Mouse (Mus musculus): ENCODE results near the gene Fscn2. TPM values are rescaled to one million over a fixed set of nuclear protein-coding genes. Genes with fewer than 3 reads are reported as not detected.

The Fscn2 gene
- total RNA-seq (2021): not detected
- long read RNA-seq, experiment 1: 0 reads
- long read RNA-seq, experiment 2: 0 reads

- no peak for DNase-seq (ENCODE audit: low spot score in 2 of 2)
Observed at GRCm38 (mm10) chr11:120361295-120361694, at the start of gene Fscn2. Fscn2 (plus strand) TSS chr11:120361534.

DNA sequence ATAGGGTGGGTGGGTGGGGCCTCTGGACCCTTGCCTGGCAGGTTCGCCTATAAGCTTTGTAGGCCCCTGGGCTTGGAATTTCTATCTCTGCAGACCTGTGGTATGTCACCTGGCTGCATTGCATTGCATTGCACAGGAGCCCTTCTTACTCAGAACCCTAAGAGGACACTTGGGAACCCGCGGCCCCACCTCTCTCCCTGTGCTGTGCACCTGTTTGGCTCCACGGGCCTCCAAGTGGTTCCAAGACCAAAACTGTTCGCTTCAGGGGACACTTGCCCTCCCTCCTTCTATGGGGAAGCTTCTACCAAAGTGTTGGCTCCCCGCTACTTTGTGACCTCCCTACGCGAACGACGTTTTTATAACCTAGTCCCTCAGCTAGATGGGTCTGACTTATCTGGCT lies 49.8 kb upstream of the Fscn2 start:
- no peak for DNase-seq (ENCODE audit: low spot score in 2 of 2)

GRCm38 (mm10) chr11:120312069-120312468 lies 49.3 kb upstream of the Fscn2 start:
- no peak for DNase-seq (ENCODE audit: low spot score in 2 of 2)

- no peak for DNase-seq (ENCODE audit: low spot score in 2 of 2)
Observed at GRCm38 (mm10) chr11:120313906-120314685, 47.2 kb upstream of the Fscn2 start.

GRCm38 (mm10) chr11:120314721-120315415 lies 46.5 kb upstream of the Fscn2 start:
- DNase-seq (ENCODE audit: low spot score in 2 of 2): no peak

DNA sequence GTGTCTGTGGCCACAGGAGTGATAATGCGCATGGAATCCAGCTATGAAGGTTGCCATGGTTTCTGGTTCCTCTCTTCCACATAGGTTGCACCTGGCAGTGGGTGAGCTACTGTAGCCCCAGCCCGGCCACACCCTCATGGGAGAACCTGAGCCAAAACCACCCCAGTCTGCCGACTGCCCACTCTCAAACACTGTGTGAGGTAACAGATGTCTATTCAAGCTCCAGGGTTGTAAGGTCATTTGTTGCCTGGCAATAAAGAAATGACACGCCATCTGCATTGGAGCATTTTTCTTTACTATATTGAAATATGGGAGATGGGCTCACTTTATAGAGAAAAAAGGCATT lies 45.9 kb upstream of the Fscn2 start:
- peak in 1 of 2 experiments; percentile 51 for DNase-seq (ENCODE audit: low spot score in 2 of 2)

DNA sequence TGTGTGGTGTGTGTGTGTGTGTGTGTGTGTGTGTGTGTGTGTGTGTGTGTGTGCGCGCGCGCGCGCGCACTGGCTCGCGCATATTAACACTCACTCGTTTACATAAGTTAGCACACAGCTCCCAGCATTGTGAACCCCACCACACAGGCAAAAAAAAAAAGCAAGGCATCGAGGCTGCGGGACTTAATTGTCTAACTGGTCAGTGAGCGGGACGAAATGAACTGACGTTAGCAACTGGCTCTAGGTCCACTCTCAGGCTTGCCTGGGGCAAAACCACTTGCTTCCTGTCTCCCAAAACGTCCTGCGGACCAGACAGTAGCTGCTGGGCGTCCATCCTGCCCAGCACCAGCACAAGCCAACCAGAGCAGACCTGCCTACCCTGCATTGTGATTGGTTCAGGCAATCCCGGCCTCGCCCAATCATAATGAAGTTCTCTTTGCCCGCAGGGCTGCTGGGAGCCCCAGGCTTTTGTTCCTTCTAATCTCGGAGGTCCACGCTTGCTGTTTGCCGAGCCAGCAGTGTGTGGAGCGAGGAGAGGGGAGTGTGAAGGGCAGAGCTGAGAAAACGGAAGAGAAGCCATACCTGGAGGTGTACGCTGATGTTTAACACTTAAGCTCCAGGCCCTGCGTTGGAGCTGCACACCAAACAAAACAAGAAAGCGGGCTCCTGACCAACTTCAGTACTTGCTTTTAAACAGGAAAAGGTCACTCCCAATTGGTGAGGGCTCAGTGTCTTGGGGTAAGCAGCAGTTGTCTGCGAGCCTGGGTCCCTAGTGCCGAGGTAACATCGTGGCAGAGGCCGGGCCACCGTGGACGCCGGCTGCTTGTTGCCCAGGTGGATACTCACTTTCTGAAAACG lies 45.3 kb upstream of the Fscn2 start:
- peak; percentile 87 to 92 for DNase-seq (ENCODE audit: low spot score in 2 of 2)

DNA sequence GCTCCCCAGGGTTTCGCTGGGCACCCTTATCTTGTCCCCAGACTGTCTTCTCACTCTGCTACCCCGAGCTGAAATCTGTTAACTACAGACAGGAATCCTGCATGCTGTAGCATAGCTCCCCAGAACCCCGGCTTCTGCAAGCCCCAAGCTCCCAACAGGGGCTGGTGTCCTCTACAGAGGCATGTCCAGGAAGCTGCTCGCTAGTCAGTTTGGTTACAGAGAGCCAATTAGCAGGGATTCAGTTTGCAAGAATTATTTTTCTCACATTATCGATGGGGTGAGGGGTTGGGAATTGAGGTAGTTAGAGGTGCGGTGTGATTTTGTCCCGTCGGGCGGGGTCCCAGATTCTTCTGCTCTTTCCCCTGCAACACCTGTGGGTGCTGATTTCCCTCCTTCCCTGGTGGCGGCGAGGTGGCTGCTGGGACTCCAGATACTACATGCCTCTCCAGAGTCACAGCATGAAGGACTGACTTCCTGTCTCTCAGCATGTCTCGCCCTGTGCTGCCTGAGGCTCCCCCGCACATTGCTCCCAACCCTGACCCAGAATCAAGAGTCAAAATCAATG lies 44.6 kb upstream of the Fscn2 start:
- no peak for DNase-seq (ENCODE audit: low spot score in 2 of 2)

DNA sequence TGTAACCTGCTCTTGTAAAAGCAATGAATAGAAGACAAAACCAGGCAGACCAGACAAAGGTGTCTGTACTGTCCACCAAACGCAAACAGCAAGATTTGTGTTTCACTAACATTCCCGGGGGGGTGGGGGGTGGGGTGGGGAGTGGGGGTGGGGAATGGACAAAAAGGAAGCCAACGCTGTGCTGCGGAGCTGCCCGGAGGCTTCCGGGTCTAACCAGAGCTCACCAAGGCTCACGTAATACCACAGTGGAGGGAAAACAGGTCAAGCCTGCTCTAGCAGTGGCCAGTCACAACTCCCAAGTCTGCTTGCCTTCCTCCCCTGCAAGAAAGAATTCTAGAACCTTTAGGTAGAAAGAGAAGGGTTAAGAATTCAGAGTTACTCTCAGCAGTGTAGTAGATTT lies 43.9 kb upstream of the Fscn2 start:
- DNase-seq (ENCODE audit: low spot score in 2 of 2): no peak

GRCm38 (mm10) chr11:120319310-120319709 lies 42.0 kb upstream of the Fscn2 start:
- DNase-seq (ENCODE audit: low spot score in 2 of 2): no peak

GRCm38 (mm10) chr11:120320156-120320555 lies 41.2 kb upstream of the Fscn2 start:
- DNase-seq (ENCODE audit: low spot score in 2 of 2): no peak

DNA sequence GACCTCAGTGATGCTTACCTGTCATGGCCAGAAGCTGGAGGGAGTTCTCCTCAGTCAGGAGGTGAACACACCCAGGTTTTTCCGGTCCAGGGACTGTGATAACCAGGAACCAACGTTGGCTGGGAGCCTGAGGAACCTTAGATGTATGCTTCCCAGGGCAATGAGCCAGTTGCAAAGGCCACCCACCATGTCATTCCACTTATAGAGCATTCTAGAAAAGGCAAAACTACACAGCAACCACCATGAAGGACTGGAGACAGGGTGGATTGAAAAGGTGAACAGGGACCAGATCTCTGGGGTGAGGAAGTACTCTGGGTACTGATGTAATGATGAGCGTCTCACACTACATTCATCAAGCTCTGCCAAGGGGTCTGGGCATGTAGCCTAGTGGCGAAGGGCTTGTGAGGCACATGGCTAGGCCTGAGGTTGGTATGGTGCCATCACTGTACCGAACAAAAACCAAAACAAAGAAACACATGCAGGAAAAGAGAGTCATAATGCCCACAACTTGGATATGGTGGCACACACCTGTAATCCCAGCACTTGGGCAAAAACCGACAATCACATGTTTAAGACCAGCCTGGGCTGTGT lies 25.8 kb upstream of the Fscn2 start:
- no peak for DNase-seq (ENCODE audit: low spot score in 2 of 2)

- no peak for DNase-seq (ENCODE audit: low spot score in 2 of 2)
Observed at GRCm38 (mm10) chr11:120337447-120337846, 23.9 kb upstream of the Fscn2 start.

- no peak for DNase-seq (ENCODE audit: low spot score in 2 of 2)
Observed at GRCm38 (mm10) chr11:120338786-120339185, 22.5 kb upstream of the Fscn2 start.

GRCm38 (mm10) chr11:120339978-120340513 lies 21.3 kb upstream of the Fscn2 start:
- no peak for DNase-seq (ENCODE audit: low spot score in 2 of 2)

DNA sequence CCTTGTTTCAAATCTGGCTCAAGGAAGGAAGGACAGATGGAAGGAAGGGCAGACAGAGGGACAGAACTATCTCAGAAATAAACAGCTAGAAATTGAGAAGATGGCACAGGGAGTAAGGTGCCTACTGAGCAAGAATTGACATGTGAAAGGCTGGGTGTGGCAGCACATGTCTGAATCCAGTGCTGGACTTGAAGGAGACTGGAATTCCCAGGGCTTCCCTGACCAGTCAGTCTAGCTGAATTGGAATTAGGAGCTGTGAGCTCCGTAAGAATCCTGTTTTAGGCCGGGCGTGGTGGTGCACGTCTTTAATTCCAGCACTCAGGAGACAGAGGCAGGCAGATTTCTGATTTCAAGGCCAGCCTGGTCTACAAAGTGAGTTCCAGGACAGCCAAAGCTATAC lies 19.7 kb upstream of the Fscn2 start:
- DNase-seq (ENCODE audit: low spot score in 2 of 2): no peak

DNA sequence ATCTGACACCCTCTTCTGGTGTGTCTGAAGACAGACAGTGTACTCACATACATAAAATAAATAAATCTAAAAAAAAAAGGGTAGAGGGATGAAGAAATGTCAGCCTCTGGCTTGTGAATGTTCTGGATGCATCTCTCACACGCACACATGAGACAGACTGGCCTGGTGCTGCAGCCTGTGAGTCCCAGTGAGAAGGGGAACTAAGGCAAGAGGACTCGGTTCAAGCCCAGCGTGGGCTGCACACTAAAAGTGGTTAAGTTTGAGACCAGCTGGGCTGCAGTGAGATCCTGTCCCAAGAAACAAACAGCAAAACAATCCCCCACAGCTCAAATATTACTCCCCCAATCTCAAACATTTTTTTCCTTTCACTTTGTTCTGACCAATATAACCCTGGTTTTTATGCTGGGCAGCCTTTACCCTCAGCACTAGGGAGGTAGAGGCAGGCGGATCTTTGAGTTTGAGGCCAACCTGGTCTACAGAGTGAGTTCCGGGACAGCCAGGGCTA lies 18.6 kb upstream of the Fscn2 start:
- DNase-seq (ENCODE audit: low spot score in 2 of 2): no peak

DNA sequence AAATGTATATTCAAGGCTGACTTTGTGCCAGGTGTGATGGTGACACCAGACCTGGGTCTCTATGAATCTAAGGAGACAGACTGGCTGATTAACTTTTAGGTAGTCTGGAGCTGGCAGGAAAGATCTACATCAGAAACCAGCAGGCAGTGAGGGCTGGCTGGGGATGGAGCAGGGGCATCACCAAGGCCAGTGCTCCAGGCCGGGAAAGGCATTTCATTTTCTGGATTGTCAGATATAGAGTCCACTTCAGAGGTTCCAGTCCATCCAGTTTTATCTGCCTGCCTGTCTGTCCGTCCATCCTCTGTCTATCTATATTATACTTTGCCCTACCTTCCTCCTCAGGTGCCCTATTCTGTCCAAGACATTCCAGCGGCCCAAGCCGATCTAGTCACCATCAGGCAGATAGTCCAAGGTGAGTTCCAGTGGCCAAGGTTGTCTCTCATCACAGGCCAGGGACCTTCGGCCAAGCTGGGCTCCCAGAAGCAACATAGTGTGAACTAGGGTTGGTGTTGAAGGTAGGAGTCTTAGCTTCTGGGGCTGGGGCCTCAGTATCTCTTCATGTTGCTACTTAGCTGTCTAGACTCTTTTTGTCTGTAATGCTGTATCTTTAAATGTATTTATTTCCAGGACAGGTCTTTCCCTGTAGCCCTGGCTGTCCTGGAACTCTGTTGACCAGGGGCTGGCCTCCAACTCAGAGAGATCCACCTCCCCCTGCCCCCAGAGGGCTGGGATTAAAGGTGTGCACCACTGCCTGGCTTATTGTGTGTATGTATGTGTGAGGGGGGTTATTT lies 17.6 kb upstream of the Fscn2 start:
- no peak for DNase-seq (ENCODE audit: low spot score in 2 of 2)

DNA sequence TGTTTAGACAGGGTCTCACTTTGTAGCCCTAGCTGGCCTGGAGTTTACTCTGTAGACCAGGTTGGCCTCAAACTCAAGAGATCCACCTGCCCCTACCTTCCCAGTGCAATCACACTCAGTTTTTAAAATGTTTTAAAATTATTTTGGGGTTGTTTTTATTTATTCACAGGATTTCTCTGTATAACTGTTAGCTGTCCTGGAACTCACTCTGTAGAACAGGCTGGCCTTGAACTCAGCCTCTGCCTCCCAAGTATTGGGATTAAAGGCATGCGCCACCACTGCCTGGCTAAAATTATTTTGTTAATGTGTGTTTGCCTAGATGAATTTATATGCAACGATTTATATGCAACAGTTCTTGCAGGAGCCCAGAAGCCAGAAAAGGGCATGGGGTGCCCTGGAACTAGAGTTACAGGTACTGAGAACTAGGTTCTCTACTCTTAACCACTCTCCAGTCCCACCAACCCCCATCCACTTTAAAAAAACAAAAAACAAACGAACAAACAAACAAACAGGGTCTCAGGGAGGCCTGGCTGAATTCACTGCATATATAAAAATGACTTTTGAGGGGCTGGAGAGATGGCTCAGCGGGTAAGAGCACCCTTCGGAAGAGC lies 16.9 kb upstream of the Fscn2 start:
- no peak for DNase-seq (ENCODE audit: low spot score in 2 of 2)

Measured in left cerebral cortex, adult 18-20 months (tissue).